Mouse (Mus musculus) CD4-positive, CD25-positive, alpha-beta regulatory T cell, adult 2 months (primary cell): ENCODE measurements at regions not wholly inside any gene's neighbourhood (a gene's known extent, or its start where the extent isn't known, plus 50 kb on each side); places are given as distances from the start of the nearest gene placed in this dataset.

ENCODE experiments used
- DNase-seq: peaks from one replicate; pipeline ENCODE4 v3.0.0-alpha.2; 2012; ENCODE audit warnings: low read depth, low spot score

DNA sequence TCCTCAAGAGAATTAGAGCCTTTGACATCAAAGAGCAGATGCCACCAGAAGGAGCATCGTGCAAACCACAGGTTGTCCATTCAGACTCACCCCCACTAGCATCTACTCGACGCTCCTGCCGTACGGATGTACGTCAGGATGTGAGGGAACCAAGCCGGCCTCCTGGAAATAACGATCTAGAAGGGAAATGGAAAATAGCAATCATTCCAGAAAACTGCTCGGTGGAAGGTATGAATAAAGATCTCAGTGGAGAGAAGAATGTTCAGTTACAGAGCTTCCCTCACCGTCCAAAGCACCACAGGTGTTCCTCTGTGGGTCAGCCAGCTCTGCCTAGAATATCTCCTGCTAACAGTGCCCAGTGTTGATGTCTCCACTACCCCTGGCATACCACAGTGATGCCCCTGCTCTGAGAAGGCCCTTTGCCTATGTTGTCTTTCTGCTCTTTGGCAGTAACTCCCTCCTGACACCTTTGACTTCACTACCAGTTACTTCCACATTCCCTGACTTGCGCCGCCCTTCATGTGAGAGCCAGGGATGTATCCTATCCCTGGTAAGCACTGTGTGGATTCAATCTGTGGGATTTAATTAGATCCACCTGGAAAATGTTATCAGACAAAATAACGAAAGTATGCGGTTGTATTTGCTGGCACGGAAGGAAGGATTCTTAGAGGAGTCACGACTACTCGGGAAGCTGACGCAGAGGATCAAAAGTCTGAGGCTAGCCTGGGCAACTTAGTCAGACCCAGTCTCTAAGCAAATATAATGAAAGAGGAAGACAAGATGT lies 152.4 kb upstream of the Irf2bp2 start:
- no peak for DNase-seq

DNA sequence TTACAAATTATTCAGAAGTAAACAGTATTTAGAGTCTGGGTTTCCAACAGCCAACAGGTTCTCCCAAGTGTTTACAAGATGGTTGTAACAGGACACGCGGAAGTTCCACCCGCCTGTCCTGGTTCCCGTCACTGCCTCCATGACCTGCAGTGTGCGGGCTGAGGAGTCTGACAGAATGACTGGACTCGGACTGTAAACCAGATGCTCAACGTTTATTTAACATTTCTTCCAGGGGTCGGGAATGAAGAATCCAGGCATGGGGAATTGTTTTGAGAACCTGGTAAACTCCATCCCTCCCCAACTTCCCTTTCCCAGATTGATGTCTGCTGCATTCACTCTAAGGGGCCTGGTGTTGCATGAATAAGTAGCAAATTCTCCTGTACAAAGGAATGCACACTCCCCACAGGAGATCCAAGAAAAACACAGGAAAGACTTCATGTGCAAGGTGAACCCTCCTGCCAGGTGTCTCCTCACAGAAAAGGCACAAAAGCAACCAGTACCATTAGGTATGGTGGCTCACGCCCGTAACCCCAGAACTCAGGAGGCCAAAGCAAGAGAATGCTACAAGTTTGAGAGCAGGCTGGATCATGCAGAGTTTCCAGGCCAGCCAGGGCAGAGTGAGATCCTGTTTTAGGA lies 151.1 kb upstream of the Irf2bp2 start:
- DNase-seq = no peak

DNA sequence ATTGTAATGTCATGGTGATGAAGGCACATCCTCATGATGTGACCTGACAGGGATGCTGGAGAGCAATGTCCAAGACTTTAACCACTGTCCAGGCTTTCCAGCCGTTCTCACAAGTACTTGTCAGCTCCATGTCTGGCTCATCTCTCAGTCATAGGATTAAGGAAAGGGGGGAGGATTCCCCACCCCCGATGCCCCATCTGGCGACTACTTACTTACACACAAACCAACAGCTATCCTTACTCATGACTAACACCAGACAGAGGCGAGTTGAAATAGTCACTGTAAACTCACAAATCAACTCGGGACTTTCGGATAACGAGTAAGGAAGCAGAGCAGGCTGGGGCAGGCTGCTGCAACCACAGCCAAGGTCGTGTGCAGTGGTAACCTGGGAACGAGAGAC lies 149.5 kb upstream of the Irf2bp2 start:
- no peak for DNase-seq

DNA sequence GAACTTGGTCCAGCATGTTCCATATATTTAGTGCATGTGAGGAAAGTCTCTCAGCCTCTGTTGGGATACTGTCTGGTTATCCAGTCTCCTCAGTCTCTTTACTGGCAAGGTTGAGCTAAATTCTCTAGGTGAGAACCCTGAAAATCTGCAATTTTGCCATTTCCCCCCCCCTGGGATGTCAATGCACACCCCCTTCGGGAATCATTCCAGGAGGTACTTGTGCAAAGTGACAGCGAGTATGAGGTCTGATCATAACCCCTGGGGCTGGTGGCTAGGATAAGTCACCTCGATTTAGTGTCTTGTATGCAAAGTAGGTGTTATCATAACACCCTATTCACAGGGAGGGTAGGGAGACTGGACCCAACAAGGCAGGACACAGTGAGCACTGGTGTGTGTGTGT lies 148.3 kb upstream of the Irf2bp2 start:
- DNase-seq = no peak

DNA sequence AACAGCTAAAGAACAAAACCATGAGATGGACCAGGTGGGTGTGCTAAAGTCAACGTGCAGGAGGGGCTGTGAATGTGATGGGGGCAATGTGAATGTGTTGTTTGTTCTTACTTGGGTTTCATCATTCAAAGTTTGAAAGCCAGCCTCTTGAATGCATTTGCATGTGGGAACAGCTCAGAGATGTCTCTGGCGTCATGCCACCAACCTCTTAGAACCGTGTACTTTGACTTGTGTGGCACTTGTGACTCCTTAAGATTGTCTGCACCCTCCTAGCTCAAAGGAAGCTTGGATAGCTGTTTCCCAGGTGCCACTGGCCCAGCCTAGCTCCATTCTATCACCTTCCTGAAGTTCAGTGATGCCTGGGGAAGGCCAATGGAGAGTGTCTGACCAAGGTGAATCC lies 147.2 kb upstream of the Irf2bp2 start:
- DNase-seq = no peak

DNA sequence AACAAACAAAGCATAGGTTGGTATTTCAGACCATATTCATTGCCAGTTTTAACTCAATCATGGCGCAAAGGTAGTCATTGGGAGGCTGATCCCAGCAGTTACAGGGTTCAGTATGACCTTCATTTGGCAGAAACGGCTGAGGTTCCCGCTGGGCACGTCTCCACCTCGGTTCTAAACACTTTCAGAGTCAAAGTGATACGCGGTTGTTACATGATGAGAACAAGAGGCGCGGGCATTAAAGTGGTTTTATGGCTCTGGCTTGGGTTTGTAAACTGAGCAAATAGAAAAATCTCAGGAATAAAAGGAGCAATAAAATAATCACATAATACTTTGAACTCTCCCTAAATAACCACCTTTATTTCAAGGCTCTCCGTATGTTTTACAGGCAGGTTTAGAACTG lies 146.0 kb upstream of the Irf2bp2 start:
- no peak for DNase-seq

DNA sequence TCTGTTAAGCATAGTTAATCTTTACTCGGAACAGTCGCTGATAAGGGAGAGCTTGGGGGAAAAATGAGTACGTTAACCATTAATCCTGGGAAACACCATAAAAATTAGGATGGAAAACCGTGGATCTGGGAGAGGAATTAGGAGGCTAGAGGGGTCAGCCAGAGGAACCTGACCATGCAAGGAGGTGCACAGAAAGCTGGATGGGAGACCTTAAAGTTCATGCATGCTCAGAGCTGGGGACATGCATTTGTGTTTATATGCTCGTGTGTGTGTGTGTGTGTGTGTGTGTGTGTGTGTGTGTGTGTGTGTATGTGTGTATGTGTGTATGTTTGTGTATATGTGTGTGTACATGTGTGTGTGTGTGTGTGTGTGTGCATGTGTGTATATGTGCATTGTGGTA lies 143.2 kb upstream of the Irf2bp2 start:
- no peak for DNase-seq

DNA sequence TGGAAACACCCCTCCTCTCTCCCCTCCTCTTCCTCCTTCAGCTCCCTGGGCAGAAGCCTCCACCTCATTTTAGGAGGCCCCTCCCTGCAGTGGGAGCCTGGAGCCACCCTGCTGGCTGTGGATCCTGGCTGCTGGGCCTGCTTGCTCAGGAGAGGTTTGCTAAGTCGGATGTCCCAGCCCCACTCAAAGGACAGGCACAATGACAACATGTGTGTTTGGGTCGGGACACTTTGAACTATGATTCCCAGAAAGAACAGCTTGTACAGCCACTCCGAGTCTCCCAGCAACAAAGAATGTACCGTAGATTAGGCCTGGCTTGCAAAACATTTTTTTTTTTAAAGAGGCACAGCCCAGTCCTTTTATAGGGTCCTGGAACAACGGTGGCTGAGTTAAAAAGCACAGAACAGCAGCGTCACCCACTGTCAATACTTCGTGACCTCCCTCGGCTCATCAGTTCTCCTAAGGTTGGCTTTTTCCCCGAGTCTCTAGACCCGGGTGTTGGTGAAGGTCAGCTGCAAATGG lies 142.7 kb upstream of the Irf2bp2 start:
- no peak for DNase-seq

DNA sequence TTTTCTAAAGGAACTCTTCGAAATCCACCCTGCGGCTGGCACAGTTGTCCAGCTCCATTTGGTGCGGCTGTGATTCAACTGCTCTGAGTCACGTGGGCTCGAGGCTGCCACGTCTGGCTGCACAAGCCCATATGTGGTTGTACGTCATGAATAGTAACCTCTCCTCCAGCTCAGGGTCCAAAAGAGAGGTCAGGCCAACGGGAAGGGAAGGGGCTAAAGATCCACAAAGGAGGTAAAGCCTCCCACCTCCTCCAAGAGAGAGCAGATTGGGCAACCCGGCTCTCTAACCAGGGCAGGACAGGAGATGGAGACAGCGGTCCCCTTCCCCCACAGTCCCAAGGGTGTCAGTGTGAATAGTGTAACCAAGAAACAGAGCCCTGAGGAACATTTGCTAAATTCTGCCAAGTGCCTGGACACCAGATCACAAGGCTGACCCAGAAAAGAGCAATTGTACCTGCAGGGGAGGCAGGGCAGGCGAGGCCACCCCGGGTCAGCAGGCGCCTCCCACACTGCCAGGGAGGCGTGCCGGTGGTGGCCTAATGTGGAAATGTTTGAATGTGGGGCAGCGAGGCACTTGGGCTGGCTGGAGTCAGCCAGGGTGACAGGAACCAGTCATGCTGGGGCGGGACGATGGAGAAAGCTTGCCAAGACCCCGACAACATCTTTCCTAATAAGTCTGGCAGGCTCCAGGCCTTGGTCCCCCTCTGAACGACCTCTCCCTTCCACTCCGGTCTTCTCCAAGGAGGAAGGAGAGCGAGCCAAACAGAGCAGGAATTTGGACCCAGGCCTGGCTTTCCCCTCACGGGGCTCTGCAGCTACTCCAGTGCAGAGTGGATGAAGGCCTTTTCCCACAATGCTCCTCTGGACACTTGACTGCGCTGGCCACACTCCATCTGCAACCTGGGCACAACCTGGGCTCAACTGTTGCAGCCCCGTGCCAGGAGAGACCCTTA lies 142.0 kb upstream of the Irf2bp2 start:
- DNase-seq = no peak

DNA sequence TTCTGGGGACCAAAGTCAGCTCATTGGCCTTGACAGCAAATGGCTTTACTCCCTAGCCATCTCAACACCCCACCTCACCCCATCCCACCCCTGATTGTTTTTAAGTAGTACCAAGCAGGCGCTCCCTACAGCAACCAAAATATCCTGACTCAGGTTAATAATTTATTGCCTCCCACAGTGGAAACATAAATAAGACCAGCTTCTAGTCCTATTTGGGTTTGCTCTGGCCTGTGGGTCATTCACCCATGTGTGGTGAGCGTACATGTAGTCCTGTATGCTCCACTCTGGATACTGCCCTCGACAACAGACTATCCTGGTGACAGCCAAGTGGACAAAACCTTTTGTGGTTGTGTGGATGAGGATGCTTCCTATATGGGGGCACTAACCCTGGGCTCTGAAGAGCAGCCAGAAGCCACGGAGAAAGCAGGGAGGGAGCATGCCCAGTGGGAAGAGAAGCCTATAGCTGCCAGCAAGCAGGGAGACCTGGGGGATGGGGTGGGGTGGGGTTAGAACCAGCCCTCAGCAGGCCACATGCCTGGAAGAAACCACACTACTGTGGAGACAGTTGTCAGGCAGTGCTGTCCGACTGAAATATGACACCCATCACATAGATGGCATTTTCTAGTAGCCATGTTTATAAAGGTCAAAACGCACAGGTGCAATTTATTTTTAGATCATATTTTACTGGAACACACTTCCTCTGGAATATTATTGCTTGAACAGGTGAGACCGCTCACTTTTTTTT lies 141.1 kb upstream of the Irf2bp2 start:
- no peak for DNase-seq

DNA sequence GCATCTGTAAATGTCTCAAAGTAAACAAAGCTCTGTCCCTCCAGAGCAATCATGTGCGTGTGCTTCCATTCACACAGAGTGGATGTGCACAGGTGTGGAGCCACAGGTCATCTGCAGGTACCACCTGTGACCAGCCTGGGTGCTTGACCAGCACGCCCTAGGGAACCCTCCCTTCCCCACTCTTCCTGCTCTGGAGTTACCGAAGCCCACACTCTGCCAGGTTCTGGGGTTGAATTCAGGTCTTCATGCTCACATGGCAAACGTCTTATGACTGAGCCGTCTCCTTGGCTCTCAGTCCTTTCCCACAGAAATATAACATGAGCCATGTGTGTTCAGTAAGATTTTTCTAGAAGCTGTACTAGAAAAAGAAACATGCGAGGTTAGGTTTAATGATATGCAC lies 140.0 kb upstream of the Irf2bp2 start:
- no peak for DNase-seq

DNA sequence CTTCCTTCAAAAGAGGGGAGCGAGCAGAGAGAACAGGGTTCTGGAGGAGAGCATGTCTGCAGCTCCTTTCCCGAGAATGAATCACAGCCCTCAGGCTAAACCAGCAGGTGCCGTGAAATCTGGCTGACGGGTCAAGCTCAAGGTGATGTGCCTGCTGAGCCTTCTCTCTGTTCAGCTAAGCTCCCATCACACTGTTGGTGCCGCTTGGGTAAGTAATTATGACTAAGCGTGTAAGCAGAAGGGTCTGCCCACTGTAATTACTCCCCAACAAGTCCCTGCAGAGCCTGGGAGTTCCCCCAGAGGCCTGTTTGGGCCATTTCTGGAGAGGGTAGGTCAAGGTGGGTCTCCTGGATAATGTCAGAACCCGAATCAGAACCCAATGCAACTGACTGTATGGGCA lies 139.5 kb upstream of the Irf2bp2 start:
- no peak for DNase-seq

DNA sequence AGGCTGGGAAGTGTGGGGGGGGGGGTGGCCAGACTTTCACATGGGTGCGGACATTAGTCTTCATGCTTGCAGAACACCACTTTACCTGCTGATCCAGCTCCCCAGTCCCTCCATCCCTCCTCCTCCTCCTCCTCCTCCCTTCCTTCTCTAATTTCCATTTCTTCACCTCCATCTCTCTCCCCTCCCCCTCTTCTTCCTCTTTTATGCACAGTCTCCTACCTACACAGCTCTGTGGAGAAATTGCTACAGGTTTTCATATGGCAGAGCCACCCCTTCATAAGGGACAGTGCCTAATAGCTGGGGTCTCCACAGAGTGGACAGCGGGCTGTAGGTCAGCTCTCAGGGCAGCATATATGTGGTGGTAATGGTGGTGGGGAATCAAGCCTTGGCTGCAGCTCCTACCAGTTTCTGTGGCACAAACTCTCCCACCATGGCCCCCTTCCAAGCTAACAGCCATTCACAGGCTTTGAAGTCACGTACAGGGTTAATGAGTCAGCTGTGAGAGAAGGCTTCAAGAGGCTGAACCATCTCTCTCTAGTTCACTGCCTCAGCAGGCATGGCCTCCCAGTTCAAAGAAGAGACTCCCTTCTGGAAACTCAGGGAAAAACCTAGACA lies 136.3 kb upstream of the Irf2bp2 start:
- no peak for DNase-seq

DNA sequence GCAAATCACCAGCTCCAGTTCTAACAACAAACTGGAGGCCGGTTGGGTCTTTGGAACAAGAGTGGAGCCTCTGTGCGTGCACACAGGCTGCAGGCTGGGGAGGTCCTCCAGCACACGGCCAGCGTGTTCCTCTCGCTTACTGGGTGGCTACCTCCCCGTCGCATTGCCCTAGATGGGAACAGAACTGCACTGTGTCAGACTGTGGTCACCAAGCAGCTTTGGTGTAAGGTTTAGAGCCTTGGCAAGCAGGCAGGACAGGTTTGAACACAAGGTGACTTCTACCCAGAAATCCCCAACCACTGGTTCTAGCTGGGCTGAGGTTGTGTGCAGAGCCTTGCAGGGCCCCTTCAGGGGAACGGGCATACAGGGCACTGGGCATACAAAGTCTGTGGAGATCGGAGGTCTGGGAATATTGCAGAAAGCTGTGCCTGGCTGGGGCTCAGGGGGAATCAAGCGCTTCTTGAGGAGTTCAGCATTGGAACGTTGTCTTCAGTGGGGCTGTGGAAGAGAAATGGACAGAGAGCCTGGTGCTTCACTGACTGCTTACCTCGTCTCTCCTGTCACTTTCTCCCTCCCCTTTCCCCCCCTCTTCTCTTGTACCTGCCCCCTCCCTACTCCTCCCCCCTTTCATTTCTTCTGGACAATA lies 135.3 kb upstream of the Irf2bp2 start:
- DNase-seq = no peak

DNA sequence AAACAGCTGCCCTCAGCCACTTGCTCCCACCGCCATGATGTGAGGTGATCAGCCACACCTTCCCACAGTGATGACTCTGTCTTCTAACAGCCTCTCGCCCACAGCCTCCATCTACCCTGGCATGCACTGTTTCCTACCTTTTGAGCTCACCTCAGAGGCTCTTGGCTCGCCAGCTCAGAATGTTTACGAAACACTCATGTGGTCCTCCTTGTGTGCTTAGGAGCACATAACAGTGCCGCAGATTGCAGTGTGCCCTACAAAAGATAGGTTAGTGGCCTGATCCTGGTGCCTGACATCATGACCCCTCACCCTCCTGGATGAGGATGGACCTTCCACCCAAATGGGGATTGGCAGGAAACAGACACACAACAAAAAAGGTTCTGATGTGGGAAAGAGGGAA lies 134.3 kb upstream of the Irf2bp2 start:
- DNase-seq = no peak

DNA sequence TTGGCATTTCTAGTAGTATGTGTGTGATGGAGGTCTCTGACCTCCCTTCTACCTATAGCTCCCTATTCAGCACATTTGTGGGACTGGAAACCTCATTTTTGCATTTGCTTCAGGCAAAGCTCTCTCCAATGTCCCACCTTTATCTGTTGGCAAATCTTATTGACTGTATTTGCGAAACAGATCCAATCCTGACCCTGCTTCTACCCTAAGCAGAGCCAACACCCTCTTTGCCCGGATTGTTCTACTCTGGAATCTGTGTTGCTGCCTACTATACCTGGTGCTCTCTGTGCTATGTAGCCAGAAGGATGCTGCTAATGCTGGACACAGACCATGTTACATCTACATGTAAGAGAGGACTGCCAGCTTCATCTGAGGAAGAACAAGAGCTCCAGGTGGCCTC lies 133.3 kb upstream of the Irf2bp2 start:
- DNase-seq = no peak

DNA sequence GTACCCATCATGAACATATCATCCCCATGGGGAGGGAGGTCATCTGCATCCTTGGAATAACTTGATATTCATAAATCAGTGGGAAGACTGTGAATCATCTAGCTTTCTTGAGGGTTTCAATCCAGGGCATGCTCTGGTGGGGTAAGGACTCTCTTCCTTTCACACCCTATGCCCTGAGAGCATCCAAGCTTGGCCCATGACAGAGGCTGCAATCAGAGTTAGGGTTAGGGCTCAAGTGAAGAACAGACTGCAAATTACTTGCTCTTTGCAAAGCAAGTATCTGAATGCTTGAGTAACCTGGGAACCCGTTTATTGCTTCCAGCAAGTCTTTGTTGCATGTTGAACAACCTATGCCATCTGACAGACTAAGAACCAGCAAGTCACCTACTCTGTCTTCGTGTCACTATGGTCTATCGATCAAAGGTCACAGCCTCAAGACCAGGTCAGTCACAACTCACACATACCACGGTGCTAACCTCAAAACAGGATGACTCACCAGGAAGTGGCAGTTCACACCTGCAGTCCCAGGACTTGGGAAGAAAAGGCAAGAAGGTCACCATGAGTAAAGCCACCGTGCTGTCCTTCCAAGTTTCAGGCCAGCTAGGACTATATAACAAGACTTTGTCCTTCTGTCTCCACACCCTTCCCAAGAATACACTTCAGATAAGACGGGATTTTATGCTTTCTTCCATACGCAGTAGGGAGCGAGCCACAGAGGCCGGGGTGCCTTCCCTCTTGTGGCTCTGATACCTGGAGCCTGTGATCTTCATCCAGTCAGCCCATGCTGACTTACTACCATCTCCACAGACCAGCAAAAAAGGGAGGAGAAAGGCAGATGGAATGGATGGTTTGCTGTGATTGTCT lies 129.7 kb upstream of the Irf2bp2 start:
- no peak for DNase-seq

DNA sequence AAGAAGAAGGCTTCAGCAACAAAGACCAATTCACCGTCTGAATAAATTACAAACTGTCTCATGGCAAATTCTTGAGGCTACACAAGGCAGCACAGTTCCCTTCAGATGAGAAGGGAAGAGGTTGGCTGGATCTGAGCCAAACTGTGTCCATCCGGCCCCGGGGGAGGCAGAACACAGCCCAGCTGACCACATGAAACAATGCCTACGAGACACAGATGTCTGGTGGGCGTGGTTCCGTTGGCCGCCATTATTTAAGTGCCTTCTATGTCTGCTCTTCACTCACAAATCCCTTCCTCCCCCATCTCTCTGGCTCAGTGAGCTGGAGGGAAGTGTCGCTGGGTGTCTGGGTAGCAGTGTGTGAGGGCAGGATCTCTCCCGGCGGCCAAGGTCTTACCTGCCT lies 127.8 kb upstream of the Irf2bp2 start:
- DNase-seq = peak; percentile 81

DNA sequence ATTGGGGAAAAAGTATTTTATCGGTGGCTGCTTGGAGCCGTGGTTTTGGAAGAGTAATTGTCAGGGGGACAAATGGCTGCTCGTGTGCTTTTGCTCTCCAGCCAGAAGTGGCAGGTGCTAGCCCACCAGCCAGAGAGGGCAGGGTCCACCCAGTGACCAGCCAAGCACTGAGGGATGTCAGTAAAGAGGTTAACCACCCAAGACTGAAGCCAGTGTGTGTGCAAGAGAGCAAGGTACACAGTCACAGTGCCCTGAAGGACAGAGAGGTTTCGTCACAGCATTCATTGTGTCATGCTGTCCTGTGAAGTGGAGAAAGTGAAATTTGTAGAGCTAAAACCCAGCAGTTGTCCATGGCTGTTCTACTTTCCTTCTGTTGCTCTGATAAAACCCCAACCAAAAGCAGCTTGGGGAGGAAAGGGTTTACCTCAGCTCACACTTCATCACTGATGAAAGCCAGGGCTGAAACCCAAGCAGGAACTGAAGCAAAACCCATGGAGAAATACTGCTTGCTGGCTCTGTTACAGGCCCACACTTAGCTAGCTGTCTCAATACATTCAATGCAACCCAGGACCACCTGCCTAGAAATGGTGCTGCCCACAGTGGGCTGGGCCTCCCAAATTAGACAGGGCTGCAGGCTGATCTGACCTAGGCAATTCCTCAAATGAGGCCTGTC lies 126.8 kb upstream of the Irf2bp2 start:
- DNase-seq = no peak
